Mouse (Mus musculus): ENCODE results near the gene Trh. TPM values are rescaled to one million over a fixed set of nuclear protein-coding genes. Genes with fewer than 3 reads are reported as not detected.

Gene Trh
- total RNA-seq, 1 experiment from 2014 or later: not detected

GRCm38 (mm10) chr6:92231356-92231755 is 13.1 kb downstream of the Trh start:
- no peak for ATAC-seq (replicated peaks; ENCODE audit: insufficient number of reproducible peaks, low FRiP score, low TSS enrichment, poor library complexity, severe bottlenecking)

GRCm38 (mm10) chr6:92229586-92229985 is 14.9 kb downstream of the Trh start:
- no peak for ATAC-seq (replicated peaks; ENCODE audit: insufficient number of reproducible peaks, low FRiP score, low TSS enrichment, poor library complexity, severe bottlenecking)

- no peak for ATAC-seq (replicated peaks; ENCODE audit: insufficient number of reproducible peaks, low FRiP score, low TSS enrichment, poor library complexity, severe bottlenecking)
These were observed 15.3 kb downstream of the Trh start for GRCm38 (mm10) chr6:92229103-92229502.

GRCm38 (mm10) chr6:92224981-92225380 is 19.5 kb downstream of the Trh start:
- no peak for ATAC-seq (replicated peaks; ENCODE audit: insufficient number of reproducible peaks, low FRiP score, low TSS enrichment, poor library complexity, severe bottlenecking)

- ATAC-seq (replicated peaks; ENCODE audit: insufficient number of reproducible peaks, low FRiP score, low TSS enrichment, poor library complexity, severe bottlenecking): no peak
These were observed 22.4 kb downstream of the Trh start for GRCm38 (mm10) chr6:92222021-92222420.

- no peak for ATAC-seq (replicated peaks; ENCODE audit: insufficient number of reproducible peaks, low FRiP score, low TSS enrichment, poor library complexity, severe bottlenecking)
These were observed 22.8 kb downstream of the Trh start for GRCm38 (mm10) chr6:92221604-92222003.

GRCm38 (mm10) chr6:92219445-92219844 is 25.0 kb downstream of the Trh start:
- no peak for ATAC-seq (replicated peaks; ENCODE audit: insufficient number of reproducible peaks, low FRiP score, low TSS enrichment, poor library complexity, severe bottlenecking)

GRCm38 (mm10) chr6:92214773-92215449 is 29.5 kb downstream of the Trh start, which contains the start of gene Rbsn:
Gene Rbsn, minus strand, starts transcription at chr6:92214925.
- ATAC-seq (replicated peaks; ENCODE audit: insufficient number of reproducible peaks, low FRiP score, low TSS enrichment, poor library complexity, severe bottlenecking): peak; percentile 96

GRCm38 (mm10) chr6:92214055-92214772 is 30.2 kb downstream of the Trh start:
- peak; percentile 8; the same call in 1 of the 2 replicates for ATAC-seq (replicated peaks; ENCODE audit: insufficient number of reproducible peaks, low FRiP score, low TSS enrichment, poor library complexity, severe bottlenecking)

GRCm38 (mm10) chr6:92199414-92199813 is 45.0 kb downstream of the Trh start:
- ATAC-seq (replicated peaks; ENCODE audit: insufficient number of reproducible peaks, low FRiP score, low TSS enrichment, poor library complexity, severe bottlenecking): no peak

Other genes with a start within 250 kb of the Trh start
- 62.5 to 89.1 TPM (median 62.9 TPM) in 3 replicates for gene Nr2c2, start 153.3 kb downstream of the Trh start, total RNA-seq (2017)
- 22.4 to 25.1 TPM (median 23.8 TPM) in 3 replicates for gene Mrps25, start 60.6 kb downstream of the Trh start, total RNA-seq (2017)
- gene Rbsn, start 29.7 kb downstream of the Trh start, total RNA-seq (2017): 22.6 to 29.9 TPM (median 27.0 TPM) in 3 replicates